Mouse (Mus musculus) macrophage (primary cell): ENCODE data around the gene A930018P22Rik. TPM values are rescaled to one million over a fixed set of nuclear protein-coding genes. Genes with fewer than 3 reads are reported as not detected.
"Not testable (repeated sequence)": the region's sequence is repeated elsewhere in the genome, so short reads cannot be mapped to it uniquely, and the experiment has no call there.

Experiments
- H3K27ac ChIP-seq: fragments of 350-480 bp; formaldehyde crosslinking; 2 replicates; pipeline ENCODE4 v1.9.0; 2021
- H3K36me3 ChIP-seq: fragments of 350-480 bp; formaldehyde crosslinking; 2 replicates; pipeline ENCODE4 v1.9.0; 2021; ENCODE audit errors: inconsistent target
- H3K4me3 ChIP-seq: fragments of 350-480 bp; formaldehyde crosslinking; 2 replicates; pipeline ENCODE4 v1.9.0; 2021; ENCODE audit errors: inconsistent target
- H3K79me2 ChIP-seq: fragments of 350-480 bp; formaldehyde crosslinking; 2 replicates; pipeline ENCODE4 v1.9.0; 2021; ENCODE audit errors: inconsistent target
- WGBS: methylation state at CpG from one replicate; pipeline ENCODE4 v1.1.7; 2026; ENCODE audit warnings: inconsistent platforms; ENCODE audit not compliant: missing documents; 5-methylcytosine and 5-hydroxymethylcytosine counted together
- polyA plus RNA-seq: library from polyadenylated mRNA; stranded (reverse); fragments of 250-400 nt; gene quantifications from 3 replicates; pipeline ENCODE4 v1.2.4, GENCODE M21; 2018; ENCODE audit warnings: inconsistent platforms

The A930018P22Rik gene
- polyA plus RNA-seq, 1 experiment from 2014 or later, result not detected

- H3K4me3 ChIP-seq, H3K27ac ChIP-seq, H3K36me3 ChIP-seq, H3K79me2 ChIP-seq: not testable (repeated sequence)
- 100% methylated on average over 2 of the region's 2 CpGs for WGBS
Measured at GRCm38 (mm10) chr2:104109021-104109420, 13.5 kb upstream of the A930018P22Rik start.

- peak overlapping the region; percentile 55 for H3K27ac ChIP-seq
- no peaks in the 10 kb centered on the region for H3K36me3 ChIP-seq
- H3K79me2 ChIP-seq, result no peaks in the 10 kb centered on the region
- WGBS, result 88% methylated on average over 2 of the region's 2 CpGs
- H3K4me3 ChIP-seq, result no peak overlapping the region
Measured at GRCm38 (mm10) chr2:104109528-104109927, 13.0 kb upstream of the A930018P22Rik start.

- WGBS, result 69% methylated on average over 4 of the region's 4 CpGs
- H3K4me3 ChIP-seq, result no peak overlapping the region
- no peaks in the 10 kb centered on the region for H3K36me3 ChIP-seq
- no peaks in the 10 kb centered on the region for H3K79me2 ChIP-seq
- peak overlapping the region; percentile 55 for H3K27ac ChIP-seq
Measured at GRCm38 (mm10) chr2:104110031-104110430, 12.5 kb upstream of the A930018P22Rik start.

GRCm38 (mm10) chr2:104111170-104111797 lies 11.3 kb upstream of the A930018P22Rik start:
- no CpG with 5 or more reads among the region's 1 CpGs for WGBS
- H3K27ac ChIP-seq, H3K79me2 ChIP-seq, H3K36me3 ChIP-seq, H3K4me3 ChIP-seq: not testable (repeated sequence)

GRCm38 (mm10) chr2:104113563-104113962 lies 9.0 kb upstream of the A930018P22Rik start:
- not testable (repeated sequence) for H3K79me2 ChIP-seq, H3K27ac ChIP-seq, H3K36me3 ChIP-seq, H3K4me3 ChIP-seq

GRCm38 (mm10) chr2:104114898-104115297 lies 7.7 kb upstream of the A930018P22Rik start:
- 90% methylated on average over 2 of the region's 3 CpGs for WGBS
- no peak overlapping the region for H3K27ac ChIP-seq
- H3K79me2 ChIP-seq, result no peaks in the 10 kb centered on the region
- no peak overlapping the region for H3K4me3 ChIP-seq
- no peaks in the 10 kb centered on the region for H3K36me3 ChIP-seq

- H3K36me3 ChIP-seq, H3K4me3 ChIP-seq, H3K27ac ChIP-seq, H3K79me2 ChIP-seq: not testable (repeated sequence)
Measured at GRCm38 (mm10) chr2:104117173-104117572, 5.4 kb upstream of the A930018P22Rik start.

- WGBS, result 100% methylated on average over 1 of the region's 1 CpGs
- no peaks in the 10 kb centered on the region for H3K36me3 ChIP-seq
- H3K79me2 ChIP-seq, result no peaks in the 10 kb centered on the region
- no peak overlapping the region for H3K4me3 ChIP-seq
- H3K27ac ChIP-seq, result no peak overlapping the region
Measured at GRCm38 (mm10) chr2:104119097-104119496, 3.5 kb upstream of the A930018P22Rik start.

- Histone ChIP-seq H3K4me3 (no peak overlapping the region), H3K79me2 (no peaks in the 10 kb centered on the region), H3K27ac (no peak overlapping the region), H3K36me3 (no peaks in the 10 kb centered on the region)
- WGBS, result 95% methylated on average over 6 of the region's 6 CpGs
Measured at GRCm38 (mm10) chr2:104120312-104120711, 2.3 kb upstream of the A930018P22Rik start.

GRCm38 (mm10) chr2:104121681-104122504 lies 676 bp upstream of the A930018P22Rik start:
- 80% methylated on average over 8 of the region's 8 CpGs for whole genome bisulfite sequencing
- Histone ChIP-seq H3K4me3 (peak overlapping the region; percentile 12; the same call in 1 of the 2 replicates), H3K79me2 (no peaks in the 10 kb centered on the region), H3K27ac (no peak overlapping the region), H3K36me3 (no peaks in the 10 kb centered on the region)

GRCm38 (mm10) chr2:104123540-104123939 lies 971 bp downstream of the A930018P22Rik start:
- no peaks in the 10 kb centered on the region for H3K79me2 ChIP-seq
- no peak overlapping the region for H3K27ac ChIP-seq
- no peak overlapping the region for H3K4me3 ChIP-seq
- 56% methylated on average over 3 of the region's 3 CpGs for WGBS
- H3K36me3 ChIP-seq, result no peaks in the 10 kb centered on the region

- no peaks in the 10 kb centered on the region for H3K36me3 ChIP-seq
- WGBS, result 74% methylated on average over 5 of the region's 5 CpGs
- no peak overlapping the region for H3K4me3 ChIP-seq
- no peaks in the 10 kb centered on the region for H3K79me2 ChIP-seq
- H3K27ac ChIP-seq, result no peak overlapping the region
Measured at GRCm38 (mm10) chr2:104124071-104124470, 1.5 kb downstream of the A930018P22Rik start.

GRCm38 (mm10) chr2:104128803-104129531 lies 6.4 kb downstream of the A930018P22Rik start:
- Histone ChIP-seq H3K27ac (no peak overlapping the region), H3K36me3 (no peaks in the 10 kb centered on the region), H3K79me2 (no peaks in the 10 kb centered on the region), H3K4me3 (no peak overlapping the region)
- 91% methylated on average over 13 of the region's 13 CpGs for WGBS

- WGBS, result 86% methylated on average over 6 of the region's 6 CpGs
- Histone ChIP-seq H3K36me3 (no peaks in the 10 kb centered on the region), H3K4me3 (no peak overlapping the region), H3K79me2 (no peaks in the 10 kb centered on the region), H3K27ac (no peak overlapping the region)
Measured at GRCm38 (mm10) chr2:104130165-104130564, 7.6 kb downstream of the A930018P22Rik start.

- H3K4me3 ChIP-seq, result no peak overlapping the region
- H3K36me3 ChIP-seq, result no peaks in the 10 kb centered on the region
- no peaks in the 10 kb centered on the region for H3K79me2 ChIP-seq
- 60% methylated on average over 3 of the region's 3 CpGs for WGBS
- H3K27ac ChIP-seq, result no peak overlapping the region
Measured at GRCm38 (mm10) chr2:104130969-104131368, 8.4 kb downstream of the A930018P22Rik start.
